Mouse (Mus musculus) Patski (cell line): ENCODE data around the gene Gm17490. TPM values are rescaled to one million over a fixed set of nuclear protein-coding genes. Genes with fewer than 3 reads are reported as not detected.

Source experiments
- ATAC-seq: fragments of 100-300 bp; one replicate; pipeline ENCODE4 v1.8.0; 2021
- CTCF ChIA-PET: fragments of 350-600 bp; sonication (Branson Sonifier 250); formaldehyde crosslinking; loops from one replicate; lab custom pipeline; 2022; ENCODE audit warnings: inconsistent platforms; lab: Charles Lee
- POLR2A ChIA-PET: fragments of 350-600 bp; sonication (Branson Sonifier 250); formaldehyde crosslinking; loops from one replicate; lab custom pipeline; 2022; ENCODE audit warnings: antibody characterized with exemption, inconsistent platforms; lab: Charles Lee
- DNase-seq: peaks from one replicate; pipeline ENCODE4 v3.0.0-alpha.2; 2011; ENCODE audit warnings: low read depth, low spot score
- H3K27me3 ChIP-seq: fragments of 371-371 bp; one replicate; pipeline ENCODE4 v1.5.1; 2021
- CTCF ChIP-seq: fragments of 100-300 bp; IDR thresholded peaks from one replicate; pipeline ENCODE4 v1.5.1; 2021
- in situ Hi-C: fragments of 300-500 bp; cut with MboI; formaldehyde crosslinking; loops from 3 replicates; pipeline ENCODE4 v1.11.1; 2018; ENCODE audit warnings: low pct_unique_long_range_greater_than_20kb, mixed read lengths
- polyA plus RNA-seq: library from polyadenylated mRNA; unstranded; gene quantifications from one replicate; pipeline ENCODE4 v1.2.3, GENCODE M21; 2021

Gm17490 gene
- polyA plus RNA-seq, 1 experiment from 2014 or later = not detected

- ChIA-PET POLR2A (no interaction called here), CTCF (interaction anchor here (1.3 kb wide), 1 partner anchor 9 kb away, joined by 4 read pairs; no protein-coding TSS in a partner anchor)
- no peak for ATAC-seq
- no peak for TF ChIP-seq CTCF
- no peak for DNase-seq
- in situ Hi-C loops = no loop called here
- H3K27me3 ChIP-seq = peaks cover 9% of the 10 kb centered on the region
Observed at GRCm38 (mm10) chr2:11654990-11655931, 29.2 kb upstream of the Gm17490 start.

DNA sequence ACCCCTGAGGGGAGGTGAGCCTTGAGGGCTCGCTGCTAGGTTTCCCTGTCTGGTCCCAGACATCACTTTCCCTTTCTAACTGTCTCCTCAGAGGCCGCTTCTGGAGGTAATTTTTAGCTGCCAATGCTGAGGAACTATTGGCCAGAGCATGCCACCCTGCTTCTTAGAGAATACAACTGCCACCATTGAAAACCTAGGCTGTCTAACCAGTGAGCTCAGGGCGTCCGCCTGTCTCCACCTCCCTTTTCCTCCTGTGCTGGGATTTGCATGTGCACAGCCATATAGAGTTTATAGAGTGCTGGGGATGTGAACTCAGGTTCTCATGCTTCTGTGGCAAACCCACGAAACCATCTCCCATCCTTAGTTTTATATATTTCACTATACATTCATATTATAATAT, 27.7 kb upstream of the Gm17490 start:
- in situ Hi-C loops = no loop called here
- TF ChIP-seq CTCF = no peak
- peaks cover 12% of the 10 kb centered on the region for H3K27me3 ChIP-seq
- ATAC-seq (no peak), DNase-seq (no peak)
- ChIA-PET CTCF (no interaction called here), POLR2A (no interaction called here)

GRCm38 (mm10) chr2:11653330-11653729, 27.3 kb upstream of the Gm17490 start:
- CTCF ChIA-PET = no interaction called here
- no peak for TF ChIP-seq CTCF
- H3K27me3 ChIP-seq = peaks cover 16% of the 10 kb centered on the region
- POLR2A ChIA-PET = no interaction called here
- ATAC-seq (no peak), DNase-seq (no peak)
- in situ Hi-C loops = no loop called here

DNA sequence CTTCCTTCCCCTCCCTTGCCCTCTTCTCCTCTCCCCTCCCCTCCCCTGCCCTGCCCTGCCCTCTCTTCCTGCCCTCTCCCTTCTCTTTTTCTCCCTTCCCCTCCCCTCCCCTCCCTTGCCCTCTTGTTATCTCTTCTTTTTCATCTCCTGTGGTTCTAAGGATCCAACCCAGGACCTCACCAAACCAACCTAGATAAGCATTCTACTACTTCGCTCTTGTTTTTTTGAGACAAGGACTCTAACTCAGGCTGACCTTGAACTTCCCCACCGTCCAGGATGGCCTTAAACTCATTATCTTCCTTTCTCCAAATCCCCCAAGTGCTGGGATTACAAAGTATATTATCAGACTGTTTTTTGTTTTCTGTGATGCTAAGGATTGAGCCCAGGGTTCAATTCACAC, 26.7 kb upstream of the Gm17490 start:
- H3K27me3 ChIP-seq = peaks cover 12% of the 10 kb centered on the region
- TF ChIP-seq CTCF = no peak
- in situ Hi-C loops = no loop called here
- CTCF ChIA-PET = no interaction called here
- DNase-seq (no peak), ATAC-seq (no peak)
- POLR2A ChIA-PET = no interaction called here

DNA sequence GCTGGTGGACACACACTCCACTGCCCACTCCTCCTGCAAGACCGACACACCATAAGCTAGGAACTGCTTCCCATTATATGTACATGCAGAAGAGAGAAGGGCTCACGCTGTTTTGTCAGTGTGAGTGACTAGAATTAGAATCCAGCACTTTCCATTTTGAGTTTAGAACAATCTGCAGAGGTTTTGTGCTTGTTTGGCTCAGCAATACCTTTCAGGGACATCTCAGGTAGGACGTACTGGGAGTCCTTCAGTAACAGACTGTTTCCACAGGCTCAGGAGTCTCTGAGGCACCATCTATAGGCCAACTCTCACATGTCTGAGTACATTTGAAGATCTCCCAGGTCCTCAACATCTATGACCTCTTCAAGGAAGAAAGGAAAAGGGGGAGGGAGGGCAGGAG, 26.1 kb upstream of the Gm17490 start:
- H3K27me3 ChIP-seq = peaks cover 7% of the 10 kb centered on the region
- POLR2A ChIA-PET = no interaction called here
- in situ Hi-C loops = no loop called here
- DNase-seq = no peak
- no peak for ATAC-seq
- no peak for TF ChIP-seq CTCF
- CTCF ChIA-PET = no interaction called here

- no peak for DNase-seq
Observed at GRCm38 (mm10) chr2:11651476-11651875, 25.4 kb upstream of the Gm17490 start.

GRCm38 (mm10) chr2:11645297-11645696, 19.2 kb upstream of the Gm17490 start:
- CTCF ChIA-PET = interaction anchor here (0.8 kb wide), 1 partner anchor 8 kb away, joined by 3 read pairs; no protein-coding TSS in a partner anchor
- TF ChIP-seq CTCF = no peak
- in situ Hi-C loops = no loop called here

More at GRCm38 (mm10) chr2:11651476-11651875, 25.4 kb upstream of the Gm17490 start:
- ChIA-PET CTCF (interaction anchor here (0.9 kb wide), 1 partner anchor 36 kb away, joined by 3 read pairs; no protein-coding TSS in a partner anchor), POLR2A (no interaction called here)
- no peak for ATAC-seq
- peaks cover 10% of the 10 kb centered on the region for H3K27me3 ChIP-seq
- in situ Hi-C loops = no loop called here
- no peak for TF ChIP-seq CTCF

DNA sequence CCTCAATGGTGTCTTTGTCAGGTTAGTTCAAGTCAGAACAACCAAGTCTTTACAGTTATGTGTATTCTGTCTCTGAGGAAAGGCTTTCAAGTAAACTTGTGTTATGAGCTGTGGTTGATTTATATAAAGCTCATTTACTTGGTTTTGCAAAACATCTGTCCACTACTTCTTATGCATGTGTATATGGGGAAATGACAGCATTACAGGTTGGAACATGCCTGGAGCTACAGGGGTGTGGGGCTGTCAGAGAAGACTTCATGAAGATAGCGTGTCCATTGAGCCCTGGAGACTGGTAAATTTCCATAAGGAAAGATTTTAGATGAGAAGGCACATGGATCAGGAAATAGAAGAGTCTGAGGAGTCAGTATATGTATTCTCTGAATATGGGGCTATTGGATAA, 18.0 kb upstream of the Gm17490 start:
- no peak for ATAC-seq
- no peak for DNase-seq
- peaks cover 23% of the 10 kb centered on the region for H3K27me3 ChIP-seq
- no peak for TF ChIP-seq CTCF
- CTCF ChIA-PET = interaction anchor here (0.9 kb wide), 1 partner anchor 8 kb away, joined by 4 read pairs; no protein-coding TSS in a partner anchor
- in situ Hi-C loops = no loop called here
- POLR2A ChIA-PET = interaction anchor here (0.6 kb wide), 1 partner anchor 22 kb away, joined by 3 read pairs; no protein-coding TSS in a partner anchor

More at GRCm38 (mm10) chr2:11645297-11645696, 19.2 kb upstream of the Gm17490 start:
- peaks cover 23% of the 10 kb centered on the region for H3K27me3 ChIP-seq
- ATAC-seq (no peak), DNase-seq (no peak)
- POLR2A ChIA-PET = no interaction called here

DNA sequence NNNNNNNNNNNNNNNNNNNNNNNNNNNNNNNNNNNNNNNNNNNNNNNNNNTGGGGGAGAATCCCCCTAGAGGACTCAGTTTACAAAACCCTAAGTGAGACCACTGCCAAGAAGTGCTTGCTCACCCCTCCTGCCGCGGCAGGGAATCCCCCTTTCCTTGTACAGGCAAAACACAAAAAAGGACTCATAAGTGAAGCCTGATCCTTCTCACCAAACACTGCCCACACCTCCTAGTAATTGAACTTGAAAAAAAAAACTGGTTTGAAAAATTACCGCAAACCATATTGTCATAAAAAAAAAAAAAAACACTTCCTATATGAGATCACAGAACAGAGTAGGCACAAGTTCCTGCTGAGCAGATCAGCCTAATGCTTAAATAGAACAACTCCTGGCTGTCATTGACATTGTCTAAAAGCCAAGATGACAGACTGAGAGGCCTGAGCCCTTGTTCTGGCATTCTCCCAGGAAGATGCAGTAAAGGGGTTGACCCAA, 16.4 kb upstream of the Gm17490 start, which contains the start of gene Il2ra:
TSS of gene Il2ra (plus strand) at position 357 of the 491 bp plus-strand sequence.
- TF ChIP-seq CTCF = no peak
- peaks cover 16% of the 10 kb centered on the region for H3K27me3 ChIP-seq
- POLR2A ChIA-PET = no interaction called here
- ATAC-seq (no peak), DNase-seq (no peak)
- CTCF ChIA-PET = no interaction called here
- in situ Hi-C loops = no loop called here

DNA sequence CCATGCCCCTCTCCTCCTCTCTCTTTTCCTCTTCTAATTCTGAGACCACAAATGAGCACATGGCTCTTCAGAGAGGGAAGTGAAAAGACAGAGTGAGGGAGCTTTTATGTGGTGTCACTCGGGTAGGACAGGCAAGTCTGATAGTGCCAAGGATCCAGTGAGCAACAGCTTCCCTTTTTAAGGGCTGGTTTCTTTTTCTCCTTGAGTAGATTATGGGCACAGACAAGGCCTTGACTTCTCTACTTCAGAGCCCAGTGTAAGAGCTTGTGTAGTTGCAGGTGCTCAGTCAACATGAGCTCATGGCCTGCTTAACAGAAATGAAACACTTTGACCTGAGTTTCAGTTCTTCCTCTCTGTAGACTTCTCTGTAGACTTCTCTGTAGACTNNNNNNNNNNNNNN, 11.1 kb upstream of the Gm17490 start:
- peaks cover 2% of the 10 kb centered on the region for H3K27me3 ChIP-seq
- in situ Hi-C loops = no loop called here
- CTCF ChIA-PET = interaction anchor here (1.0 kb wide), 1 partner anchor 9 kb away, joined by 3 read pairs; no protein-coding TSS in a partner anchor
- POLR2A ChIA-PET = no interaction called here
- ATAC-seq (no peak), DNase-seq (no peak)
- TF ChIP-seq CTCF = no peak

GRCm38 (mm10) chr2:11636138-11636480, 10.0 kb upstream of the Gm17490 start:
- in situ Hi-C loops = no loop called here
- peaks cover 3% of the 10 kb centered on the region for H3K27me3 ChIP-seq
- POLR2A ChIA-PET = no interaction called here
- DNase-seq (no peak), ATAC-seq (no peak)
- no peak for TF ChIP-seq CTCF
- CTCF ChIA-PET = interaction anchor here (1.5 kb wide), 1 partner anchor 8 kb away, joined by 4 read pairs; no protein-coding TSS in a partner anchor
